Mouse (Mus musculus) urinary bladder, postnatal 0 days (tissue): ENCODE data around the gene 1700029J07Rik. TPM values are rescaled to one million over a fixed set of nuclear protein-coding genes. Genes with fewer than 3 reads are reported as not detected.

Experiments
- polyA plus RNA-seq: library from polyadenylated mRNA; unstranded; fragments of >200 nt; fragmentation: Nextera tagmentation; extraction: Ambion mirVana; gene quantifications from 2 replicates; pipeline ENCODE4 v1.2.1, GENCODE M21; 2015

1700029J07Rik gene
- polyA plus RNA-seq: 1.3 and 1.4 TPM in 2 replicates

GRCm38 (mm10) chr8:45975126-45975836 is at the start of gene 1700029J07Rik, which contains the start of gene Ufsp2:
Gene 1700029J07Rik, minus strand, starts transcription at chr8:45975252.
Gene Ufsp2, plus strand, starts transcription at chr8:45975528.

GRCm38 (mm10) chr8:46005596-46005995 is 30.5 kb upstream of the 1700029J07Rik start, which contains the start of gene Ankrd37:
Gene Ankrd37, minus strand, starts transcription at chr8:46005707.

DNA sequence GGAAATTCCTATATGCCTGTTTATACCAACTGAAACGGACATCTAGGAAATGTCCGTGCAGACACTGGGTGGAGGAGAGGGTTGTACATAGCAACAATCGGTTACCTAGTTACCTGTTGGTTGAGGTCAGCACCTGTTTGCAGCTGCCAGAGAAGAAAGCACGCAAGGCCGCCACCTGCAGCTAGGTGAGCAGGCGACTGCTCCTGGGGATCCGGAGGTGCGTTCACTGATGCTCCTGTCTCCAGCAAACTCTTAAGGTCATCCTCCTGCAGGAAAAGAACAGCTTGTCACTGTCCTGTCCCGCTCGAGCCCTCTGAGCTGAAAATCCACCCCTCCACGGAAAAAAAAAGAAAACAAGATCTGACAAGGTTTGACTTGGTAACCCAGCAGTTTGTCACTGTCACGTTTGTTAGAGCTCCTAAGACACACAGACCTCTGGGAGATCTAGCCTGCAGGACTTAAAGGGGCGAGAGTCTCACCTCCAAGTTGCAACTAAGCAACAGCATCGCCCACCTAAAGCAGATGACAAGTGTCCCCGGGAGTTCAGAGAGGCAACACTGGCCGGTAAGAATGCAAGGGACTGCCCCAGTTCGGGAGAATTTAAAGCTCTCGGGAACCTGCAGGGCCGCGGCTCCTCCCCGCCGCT is 24.2 kb upstream of the 1700029J07Rik start, which contains the start of gene Lrp2bp:
Gene Lrp2bp, plus strand, starts transcription at position 166 of the 646 bp plus-strand sequence.

DNA sequence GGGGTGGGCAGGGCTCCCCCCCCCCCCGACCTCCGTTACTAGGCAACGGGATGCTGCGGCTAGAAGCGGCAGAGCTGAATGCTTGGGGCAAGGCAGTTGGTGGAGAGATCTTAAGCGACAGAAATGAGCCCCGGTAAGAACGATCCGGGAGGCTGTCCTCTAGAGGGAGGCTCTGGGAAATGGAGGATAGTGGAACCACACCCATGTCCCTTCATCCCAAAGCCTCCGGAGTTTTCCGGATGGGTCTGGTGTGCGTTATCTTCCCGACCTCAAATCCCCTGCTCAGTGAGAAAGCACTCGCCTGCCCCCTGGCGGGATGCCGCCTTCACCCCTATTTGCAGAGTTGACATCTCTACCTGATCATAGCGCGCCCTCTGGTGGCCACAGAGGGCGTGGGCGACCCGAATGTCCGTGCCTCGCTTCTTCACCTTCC is 40.5 kb downstream of the 1700029J07Rik start, which contains the start of gene Ccdc110:
Gene Ccdc110, plus strand, starts transcription at position 38 of the 433 bp plus-strand sequence.

Other genes starting within 250 kb of the 1700029J07Rik start
- 1,183 and 1,210 TPM in 2 replicates for gene Pdlim3, start 89.8 kb downstream of the 1700029J07Rik start, polyA plus RNA-seq
- gene Ccdc110, start 40.6 kb downstream of the 1700029J07Rik start, polyA plus RNA-seq: not detected in 2 replicates
- gene Ufsp2, start 276 bp upstream of the 1700029J07Rik start, polyA plus RNA-seq: 69.6 and 72.7 TPM in 2 replicates
- gene Lrp2bp, start 24.1 kb upstream of the 1700029J07Rik start, polyA plus RNA-seq: 0.31 and 0.35 TPM in 2 replicates
- gene Ankrd37, start 30.5 kb upstream of the 1700029J07Rik start, polyA plus RNA-seq: 13.5 and 15.7 TPM in 2 replicates
- 14.8 and 18.8 TPM in 2 replicates for gene Cfap97, start 176.5 kb upstream of the 1700029J07Rik start, polyA plus RNA-seq
- 5.0 and 5.4 TPM in 2 replicates for gene Snx25, start 176.9 kb upstream of the 1700029J07Rik start, polyA plus RNA-seq
- 897 and 991 TPM in 2 replicates for gene Slc25a4, start 236.0 kb upstream of the 1700029J07Rik start, polyA plus RNA-seq